Mouse (Mus musculus) frontal cortex, postnatal 36 days (tissue): Measurements from ENCODE around the gene Polr3gl.
"Not testable (repeated sequence)": the region's sequence is repeated elsewhere in the genome, so short reads cannot be mapped to it uniquely, and the experiment has no call there.

ENCODE experiments used
- DNase-seq, 2 experiments: peaks; one replicate each; pipeline ENCODE4 v3.0.0; 2022; ENCODE audit warnings: low spot score in 2 of 2

Gene Polr3gl

GRCm38 (mm10) chr3:96593790-96594560 is at the start of gene Polr3gl:
Polr3gl (minus strand) TSS chr3:96594181.
- peak; percentile 95 for DNase-seq

GRCm38 (mm10) chr3:96639219-96639618 is 45.2 kb upstream of the Polr3gl start:
- peak; percentile 51 to 63 for DNase-seq

DNA sequence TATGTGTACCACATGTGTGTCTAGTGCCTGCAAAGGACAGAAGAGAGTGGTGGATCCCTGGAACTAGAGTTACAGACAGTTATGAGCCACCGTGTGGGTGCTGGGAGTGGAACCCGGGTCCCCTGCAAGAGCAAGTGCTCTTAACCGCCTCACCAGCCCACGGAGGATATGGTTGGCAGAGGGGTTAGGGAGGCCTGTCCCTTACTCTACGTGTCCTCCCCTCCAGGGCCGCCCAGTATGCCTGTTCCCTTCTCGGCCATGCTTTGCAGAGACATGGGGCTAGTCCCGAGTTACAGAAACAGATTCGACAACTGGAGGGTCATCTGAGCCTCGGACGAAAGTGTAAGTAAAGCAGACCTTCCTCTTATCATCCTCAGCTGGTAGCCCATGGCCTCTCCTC is 42.5 kb upstream of the Polr3gl start:
- DNase-seq, result no peak

- no peak for DNase-seq
Measured at GRCm38 (mm10) chr3:96635906-96636305, 41.9 kb upstream of the Polr3gl start.

DNA sequence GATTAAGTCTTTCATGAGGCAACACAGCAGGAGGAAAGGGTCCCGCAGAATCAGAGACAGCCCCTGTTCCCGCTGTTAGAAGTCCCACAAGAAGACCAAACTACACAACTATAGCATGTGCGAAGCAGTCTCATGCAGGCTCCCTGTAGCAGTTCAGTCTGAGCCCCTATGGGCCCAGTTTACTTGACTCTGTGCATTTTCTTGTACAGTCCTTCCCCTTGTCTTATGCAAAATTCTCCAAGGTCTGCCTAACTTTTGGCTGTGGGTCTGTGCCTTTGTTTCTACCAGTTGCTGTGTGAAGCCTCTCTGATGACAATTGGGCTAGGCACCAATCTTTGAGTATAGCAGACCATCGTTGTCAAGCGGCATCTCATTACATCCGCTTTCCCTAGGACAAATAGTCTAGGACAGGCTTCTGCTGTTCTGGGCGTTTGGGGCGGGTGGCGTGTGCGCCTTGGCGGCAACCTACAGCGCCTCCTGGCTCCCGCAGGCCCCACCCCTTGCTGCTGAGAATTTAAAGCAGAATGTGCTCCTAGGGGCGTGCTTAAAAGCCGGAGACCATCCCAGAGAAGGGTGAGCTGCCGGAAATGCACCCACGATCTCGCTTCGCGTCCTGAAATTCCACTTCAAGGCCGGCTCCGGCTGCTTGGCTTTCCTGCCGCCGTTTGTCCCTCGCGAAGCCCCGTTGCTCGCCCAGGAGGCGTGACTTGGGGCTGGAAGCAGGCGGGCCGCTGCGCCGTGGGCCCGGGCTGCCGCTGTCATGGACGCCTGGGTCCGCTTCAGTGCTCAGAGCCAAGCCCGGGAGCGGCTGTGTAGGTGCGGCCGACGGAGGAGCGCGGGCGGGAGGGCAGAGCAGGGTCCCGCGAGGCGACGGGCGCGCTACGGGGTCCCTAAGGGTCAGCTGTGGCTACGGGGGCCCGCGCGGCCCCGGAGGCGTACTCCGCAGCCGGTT is 41.2 kb upstream of the Polr3gl start, which contains the start of the genes Pex11b and Gm42957:
TSS of gene Pex11b (plus strand) at position 449 of the 952 bp plus-strand sequence.
TSS of gene Gm42957 (plus strand) at position 547 of the 952 bp plus-strand sequence.
- DNase-seq, result peak; percentile 89 to 91

DNA sequence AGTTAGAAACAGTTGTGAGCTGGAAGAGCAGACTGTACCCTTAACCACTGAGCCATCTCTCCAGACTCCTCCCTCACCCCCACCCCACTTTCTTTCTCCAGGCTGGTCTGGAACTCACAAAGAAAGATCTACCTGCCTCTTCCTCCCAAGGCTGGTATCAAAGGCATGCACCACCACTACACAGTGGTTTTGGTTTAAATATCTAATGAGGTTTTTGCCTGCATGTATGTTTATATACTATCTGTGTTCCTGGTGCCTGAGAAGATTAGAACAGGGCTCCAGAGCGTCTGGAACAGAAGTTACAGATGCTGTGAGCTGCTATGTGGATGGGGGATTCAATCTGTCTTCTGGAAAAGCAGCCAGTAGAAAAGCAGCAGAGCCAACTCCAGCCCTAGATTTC is 40.0 kb upstream of the Polr3gl start:
- no peak for DNase-seq

DNA sequence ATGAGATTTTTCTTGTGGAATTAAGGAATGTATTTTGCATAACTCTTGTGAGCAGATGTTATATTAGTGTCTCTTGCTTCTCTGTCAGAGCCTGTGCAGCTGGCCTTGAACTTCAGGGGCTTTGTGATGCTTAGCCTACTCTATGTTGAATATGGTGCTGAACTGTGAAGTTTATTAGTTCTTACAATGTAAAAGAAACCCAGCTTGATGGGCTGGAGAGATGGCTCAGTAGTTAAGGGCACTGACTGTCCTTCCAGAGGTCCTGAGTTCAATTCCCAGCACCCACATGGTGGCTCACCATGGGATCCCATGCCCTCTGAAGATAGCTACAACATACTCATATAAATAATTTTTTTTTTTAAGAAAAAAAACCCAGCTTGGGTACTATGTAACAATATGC is 38.1 kb upstream of the Polr3gl start:
- no peak for DNase-seq

DNA sequence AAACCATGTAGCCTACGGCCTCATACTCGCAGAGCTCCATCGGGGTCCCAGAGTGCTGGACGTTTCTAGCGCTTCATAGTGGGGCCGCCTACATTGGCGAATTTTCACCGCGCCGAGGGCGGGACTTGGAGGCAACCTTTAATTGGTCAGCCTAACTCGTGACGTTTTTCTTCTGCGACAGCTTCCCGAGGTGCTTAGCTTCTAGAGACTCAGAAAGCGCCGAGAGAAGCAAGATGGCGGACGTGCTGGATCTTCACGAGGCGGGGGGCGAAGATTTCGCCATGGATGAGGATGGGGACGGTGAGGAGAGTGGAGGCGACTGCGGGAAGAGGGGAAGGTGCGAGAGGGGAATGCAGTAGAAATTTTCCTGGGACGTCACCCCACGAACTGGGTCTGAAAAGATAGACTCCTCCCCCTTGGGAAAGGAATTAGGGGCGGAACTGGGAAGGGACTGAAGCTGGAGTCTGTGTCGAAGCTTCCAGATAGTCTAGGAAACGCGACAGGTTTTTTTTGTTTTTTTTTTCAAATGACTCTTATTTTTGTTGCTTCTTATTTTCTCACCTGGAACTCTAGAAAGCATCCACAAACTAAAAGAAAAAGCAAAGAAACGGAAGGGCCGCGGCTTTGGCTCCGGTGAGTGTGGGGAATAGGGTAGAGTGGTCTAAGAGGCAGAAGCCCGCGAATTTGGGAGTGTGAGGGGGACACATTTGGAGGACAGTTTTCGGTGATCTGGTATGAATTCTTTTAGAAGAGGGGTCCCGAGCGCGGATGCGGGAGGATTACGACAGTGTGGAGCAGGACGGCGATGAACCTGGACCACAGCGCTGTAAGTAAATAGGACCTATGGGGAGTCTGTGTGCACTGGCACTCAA is 36.0 kb upstream of the Polr3gl start, which contains the start of gene Rbm8a:
TSS of gene Rbm8a (plus strand) at position 205 of the 872 bp plus-strand sequence.
- DNase-seq, result peak; percentile 97 to 99

DNA sequence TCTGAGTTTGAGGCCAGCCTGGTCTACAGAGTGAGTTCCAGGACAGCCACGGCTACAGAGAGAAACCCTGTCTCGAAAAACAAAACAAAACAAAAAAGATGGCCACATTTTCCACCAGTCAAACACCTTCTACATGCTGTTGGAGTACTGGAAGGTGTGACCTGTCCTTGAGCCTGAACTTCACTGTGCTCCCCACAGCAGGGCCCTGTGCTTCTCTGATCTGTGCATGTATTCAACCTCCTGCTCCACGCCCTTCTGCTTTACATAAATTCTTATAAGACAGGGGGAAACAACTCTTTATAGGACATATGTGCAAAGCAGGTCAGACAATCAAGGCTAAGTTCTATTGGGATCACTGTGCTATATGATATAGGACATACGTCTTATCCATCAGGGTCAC is 29.2 kb upstream of the Polr3gl start:
- no peak for DNase-seq

DNA sequence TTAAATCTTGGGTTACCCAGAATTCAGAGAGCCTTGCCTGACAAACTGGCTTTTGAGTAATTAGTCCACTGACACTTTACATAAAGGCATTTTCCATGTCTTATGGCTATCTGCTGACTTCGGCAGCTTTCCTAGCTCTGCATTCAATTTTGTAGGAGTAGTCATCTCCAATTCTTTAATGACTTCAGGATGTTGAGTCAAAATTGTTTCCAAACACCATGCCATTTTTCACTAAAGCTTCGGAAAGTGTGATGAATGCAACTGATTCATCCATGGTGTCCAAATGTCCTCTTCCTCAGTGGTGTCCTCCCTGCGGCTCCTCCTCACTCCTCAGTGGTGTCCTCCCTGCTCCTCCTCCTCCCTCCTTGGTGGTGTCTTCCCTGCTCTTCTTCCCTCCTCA is 24.0 kb upstream of the Polr3gl start:
- DNase-seq, result no peak

GRCm38 (mm10) chr3:96606618-96607017 is 12.6 kb upstream of the Polr3gl start:
- no peak for DNase-seq

- not testable (repeated sequence) for DNase-seq
Measured at GRCm38 (mm10) chr3:96606007-96606406, 12.0 kb upstream of the Polr3gl start.

DNA sequence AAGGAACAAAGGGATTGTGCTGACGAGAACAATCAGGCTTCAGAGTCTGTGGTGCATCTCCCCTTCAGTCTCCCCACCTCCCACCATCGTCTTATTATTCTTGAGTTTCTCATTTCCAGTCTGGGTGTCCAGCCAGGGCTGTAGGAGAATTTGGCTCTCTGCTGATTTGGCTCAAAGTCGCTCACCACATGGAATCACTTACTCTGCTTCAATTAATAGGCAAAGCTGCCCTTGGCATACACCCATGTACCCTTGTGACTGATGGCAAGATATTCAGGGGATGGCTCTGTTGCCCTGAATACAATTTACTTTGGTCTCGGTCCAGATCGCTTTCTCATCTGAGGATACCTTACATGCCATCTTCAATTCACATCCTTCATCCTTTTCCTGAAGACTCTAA is 9.3 kb upstream of the Polr3gl start:
- DNase-seq, result no peak

- DNase-seq, result no peak
Measured at GRCm38 (mm10) chr3:96602704-96603084, 8.7 kb upstream of the Polr3gl start.

- DNase-seq, result peak in 1 of 2 experiments; percentile 41
Measured at GRCm38 (mm10) chr3:96601941-96602703, 8.1 kb upstream of the Polr3gl start.

- peak; percentile 54 to 69 for DNase-seq
Measured at GRCm38 (mm10) chr3:96601251-96601787, 7.3 kb upstream of the Polr3gl start.

DNA sequence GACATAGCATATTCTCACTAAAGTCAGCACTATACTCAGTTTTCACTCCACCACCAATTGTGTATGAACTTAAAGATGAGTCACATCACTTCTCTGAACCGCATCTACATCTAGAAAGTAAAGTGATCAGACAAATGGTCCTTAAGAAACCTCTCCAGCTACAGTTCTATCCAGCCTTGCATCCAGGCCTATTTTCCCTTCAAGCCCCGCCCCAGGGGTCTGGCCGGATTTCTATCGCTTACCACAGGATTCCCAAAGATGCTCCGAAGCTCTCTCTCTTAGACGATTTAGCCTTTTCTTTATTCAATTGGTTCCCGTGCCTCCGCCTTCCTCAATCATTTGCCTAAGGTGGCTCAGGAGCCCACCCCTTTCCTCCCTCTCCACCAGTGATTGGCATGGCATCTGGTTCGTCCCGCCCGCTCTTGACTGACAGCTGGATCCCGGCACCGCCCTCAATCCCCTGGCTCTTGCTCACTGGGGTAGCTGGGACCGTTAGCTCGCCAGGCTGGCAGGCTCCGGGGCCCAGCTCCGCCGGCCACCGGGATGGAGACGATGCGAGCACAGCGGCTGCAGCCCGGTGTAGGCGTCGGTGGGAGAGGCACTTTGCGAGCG is 6.8 kb upstream of the Polr3gl start, which contains the start of gene Lix1l:
TSS of gene Lix1l (plus strand) at position 511 of the 612 bp plus-strand sequence.
- DNase-seq, result peak; percentile 91 to 94

DNA sequence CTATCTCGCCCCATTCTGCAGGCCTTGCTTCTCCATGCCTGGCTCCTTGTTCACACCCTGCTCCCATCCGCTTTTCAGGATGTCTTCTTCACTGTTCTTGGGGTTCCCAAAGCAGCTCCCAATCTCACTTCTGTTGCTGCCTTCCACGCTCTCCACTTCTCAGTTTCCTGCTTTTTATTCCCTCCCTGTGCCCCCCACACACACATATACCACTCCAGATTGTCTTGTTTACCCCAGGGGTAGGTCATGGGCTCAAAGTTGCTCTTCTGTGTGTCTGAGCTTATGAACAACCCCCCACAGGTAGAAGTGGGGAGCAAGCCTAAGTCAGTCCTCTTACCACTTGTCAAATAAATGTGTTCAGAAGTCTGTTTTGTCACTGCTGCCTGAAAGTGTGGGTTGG is 5.4 kb upstream of the Polr3gl start:
- DNase-seq, result no peak

GRCm38 (mm10) chr3:96599069-96599393 is 5.0 kb upstream of the Polr3gl start:
- no peak for DNase-seq
